Mouse (Mus musculus) MEL (cell line): Measurements from ENCODE around the gene Fhad1.

Experiments used
- CTCF ChIP-seq, 3 experiments: IDR thresholded peaks in 2 of 3; conservative IDR thresholded peaks in 1 of 3; 2 replicates each; pipeline ENCODE4 v1.5.1; 2011 to 2012; ENCODE audit warnings: low read length in 3 of 3, low read depth in 2 of 3, mild to moderate bottlenecking in 2 of 3, improper control_type of control experiment in 1 of 3, inconsistent platforms in 1 of 3, mixed read lengths in 1 of 3, moderate library complexity in 1 of 3; ENCODE audit not compliant: control insufficient read depth in 1 of 3, insufficient read depth in 1 of 3, poor library complexity in 1 of 3, severe bottlenecking in 1 of 3
- EP300 ChIP-seq, 2 experiments: IDR thresholded peaks; 2 replicates each; pipeline ENCODE4 v1.6.1; 2011; ENCODE audit warnings: improper control_type of control experiment in 2 of 2, low read length in 2 of 2, low read depth in 1 of 2, mild to moderate bottlenecking in 1 of 2
- MAX ChIP-seq: IDR thresholded peaks from 2 replicates; pipeline ENCODE4 v1.6.1; 2011; ENCODE audit warnings: low read length, improper control_type of control experiment
- POLR2A ChIP-seq, 2 experiments: IDR thresholded peaks; 2 replicates each; pipeline ENCODE4 v1.6.1; 2011 to 2012; ENCODE audit warnings: low read length in 2 of 2, mild to moderate bottlenecking in 2 of 2, control low read depth in 1 of 2, improper control_type of control experiment in 1 of 2, low read depth in 1 of 2, moderate library complexity in 1 of 2; ENCODE audit not compliant: control insufficient read depth in 1 of 2, insufficient read depth in 1 of 2, poor library complexity in 1 of 2
- POLR2AphosphoS5 ChIP-seq: IDR thresholded peaks from 2 replicates; pipeline ENCODE4 v1.6.1; 2012; ENCODE audit warnings: low read depth, borderline replicate concordance, mild to moderate bottlenecking, inconsistent platforms, low read length, moderate library complexity, mixed read lengths
- RAD21 ChIP-seq: IDR thresholded peaks from 2 replicates; pipeline ENCODE4 v1.6.1; 2011; ENCODE audit warnings: mild to moderate bottlenecking, low read depth, low read length, improper control_type of control experiment
- RCOR1 ChIP-seq: IDR thresholded peaks from 2 replicates; pipeline ENCODE4 v1.6.1; 2012; ENCODE audit warnings: low read depth, mild to moderate bottlenecking, inconsistent platforms, low read length, improper control_type of control experiment
- SIN3A ChIP-seq: IDR thresholded peaks from 2 replicates; pipeline ENCODE4 v1.6.1; 2012; ENCODE audit warnings: low read length, improper control_type of control experiment, inconsistent platforms
- TCF12 ChIP-seq: IDR thresholded peaks from 2 replicates; pipeline ENCODE4 v1.6.1; 2014; ENCODE audit warnings: low read depth, mild to moderate bottlenecking, inconsistent platforms, low read length, improper control_type of control experiment, moderate library complexity
- ZMIZ1 ChIP-seq: IDR thresholded peaks from 2 replicates; pipeline ENCODE4 v1.6.1; 2012; ENCODE audit warnings: low read depth, mild to moderate bottlenecking, inconsistent platforms, low read length, improper control_type of control experiment, moderate library complexity

GRCm38 (mm10) chr4:141872977-141873376 is 141.9 kb downstream of the Fhad1 start:
- TF ChIP-seq TCF12 (no peak), SIN3A (no peak), CTCF (IDR thresholded peaks at IDR 0.05 in 2 of 3, conservative IDR thresholded peaks at IDR 0.05 in 1 of 3; ENCODE audit: control insufficient read depth in 1 of 3, insufficient read depth in 1 of 3, low read depth in 2 of 3, low read length in 3 of 3, poor library complexity in 1 of 3, severe bottlenecking in 1 of 3) (no peak), EP300 (IDR thresholded peaks at IDR 0.05; ENCODE audit: low read depth in 1 of 2, low read length in 2 of 2) (no peak), POLR2A (IDR thresholded peaks at IDR 0.05; ENCODE audit: control insufficient read depth in 1 of 2, insufficient read depth in 1 of 2, low read depth in 1 of 2, low read length in 2 of 2, poor library complexity in 1 of 2) (no peak), POLR2AphosphoS5 (no peak), MAX (no peak), RAD21 (no peak), ZMIZ1 (no peak), RCOR1 (no peak)
